Mouse (Mus musculus) myocyte (in vitro differentiated cells): ENCODE data around the gene Fam221b.

ENCODE experiments used
- MAX ChIP-seq: IDR thresholded peaks from one replicate; pipeline ENCODE4 v1.6.1; 2011; ENCODE audit warnings: low read depth, mild to moderate bottlenecking, control low read depth
- MYOG ChIP-seq, 3 experiments: IDR thresholded peaks; one replicate each; pipeline ENCODE4 v1.6.1; 2011; ENCODE audit warnings: control low read depth in 2 of 3, low read depth in 2 of 3, mild to moderate bottlenecking in 2 of 3; ENCODE audit not compliant: insufficient read length in 2 of 3, control insufficient read depth in 1 of 3, insufficient read depth in 1 of 3
- POLR2A ChIP-seq: IDR thresholded peaks from one replicate; pipeline ENCODE4 v1.6.1; 2011; ENCODE audit warnings: low read depth, mild to moderate bottlenecking, control low read depth, moderate library complexity; ENCODE audit not compliant: insufficient read length
- POLR2AphosphoS2 ChIP-seq: IDR thresholded peaks from one replicate; pipeline ENCODE4 v1.6.1; 2011; ENCODE audit warnings: low read depth, control low read depth; ENCODE audit not compliant: insufficient read length
- TCF12 ChIP-seq: IDR thresholded peaks from one replicate; pipeline ENCODE4 v1.6.1; 2011; ENCODE audit warnings: mild to moderate bottlenecking, control low read depth; ENCODE audit not compliant: poor library complexity, insufficient read depth, severe bottlenecking
- USF1 ChIP-seq: IDR thresholded peaks from one replicate; pipeline ENCODE4 v1.6.1; 2011; ENCODE audit warnings: low read depth, mild to moderate bottlenecking, control low read depth, moderate library complexity

- TF ChIP-seq MAX (no peak), POLR2A (no peak), USF1 (no peak), MYOG (IDR thresholded peaks at IDR 0.05; ENCODE audit: control insufficient read depth in 1 of 3, insufficient read depth in 1 of 3, insufficient read length in 2 of 3, low read depth in 2 of 3) (no peak), TCF12 (no peak), POLR2AphosphoS2 (no peak)
Measured at GRCm38 (mm10) chr4:43630671-43631045, 38.3 kb downstream of the Fam221b start.
